ENCODE assay signal across 16 mouse cellular contexts in genomic region chr8:123340071-123340470, GRCm38 (mm10). TPM values are rescaled to one million over a fixed set of nuclear protein-coding genes. Genes with fewer than 3 reads are reported as not detected.
A peak's percentile ranks its signal among the peaks of the same experiment; 100 is the strongest.
DNase-seq lines count a peak whose midpoint lies in the region; ATAC-seq and TF ChIP-seq lines count a peak whose summit lies in the region.
"Had no signal": no experiment of that assay in that cellular context is flagged by ENCODE, and none has a peak within 500 bp of the region (broad histone marks: within the 10 kb centered on the region; RNA-seq: fewer than 3 reads in every experiment).

No protein-coding gene starts in this region.

- H3K4me3 ChIP-seq in limb, embryonic 11.5 days (ENCODE audit: low read depth, low read length) = no peak overlapping the region
- no peak overlapping the region for H3K4me3 ChIP-seq in limb, embryonic 10.5 days
- H3K4me3 ChIP-seq in bone marrow, adult 2 months (replicated peaks; ENCODE audit: control insufficient read depth, low read depth, low read length) = no peak overlapping the region
- H3K4me3 ChIP-seq in hindbrain, embryonic 11.5 days (ENCODE audit: low read depth, low read length) = no peak overlapping the region
- H3K4me3 ChIP-seq: forebrain, embryonic 13.5 days; hindbrain, embryonic 15.5 days; liver, embryonic 15.5 days; myocyte had no signal

- no peaks in the 10 kb centered on the region for H3K27me3 ChIP-seq in limb, embryonic 11.5 days (ENCODE audit: control insufficient read depth, insufficient read depth, low read length)
- no peaks in the 10 kb centered on the region for H3K27me3 ChIP-seq in limb, embryonic 10.5 days (ENCODE audit: low read depth, poor library complexity, severe bottlenecking)
- H3K27me3 ChIP-seq in hindbrain, embryonic 11.5 days (ENCODE audit: control insufficient read depth, insufficient read depth, low read length) = no peaks in the 10 kb centered on the region
- H3K27me3 ChIP-seq: forebrain, embryonic 13.5 days; hindbrain, embryonic 15.5 days; liver, embryonic 15.5 days had no signal

- H3K9me3 ChIP-seq in limb, embryonic 11.5 days (ENCODE audit: control insufficient read depth, low read length) = no peaks in the 10 kb centered on the region
- H3K9me3 ChIP-seq in limb, embryonic 10.5 days (replicated peaks) = no peaks in the 10 kb centered on the region
- H3K9me3 ChIP-seq in hindbrain, embryonic 11.5 days (ENCODE audit: control insufficient read depth, low read length) = no peaks in the 10 kb centered on the region
- H3K9me3 ChIP-seq: hindbrain, embryonic 15.5 days; liver, embryonic 15.5 days had no signal

- no peak overlapping the region for H3K9ac ChIP-seq in limb, embryonic 11.5 days (ENCODE audit: low read length)
- no peak overlapping the region for H3K9ac ChIP-seq in hindbrain, embryonic 11.5 days (ENCODE audit: low read depth, low read length)
- H3K9ac ChIP-seq: forebrain, embryonic 13.5 days; hindbrain, embryonic 15.5 days; liver, embryonic 15.5 days had no signal

- 95% methylated on average over 4 of the region's 4 CpGs for WGBS in limb, embryonic 11.5 days
- 95% methylated on average over 4 of the region's 4 CpGs for WGBS in limb, embryonic 10.5 days
- 91% methylated on average over 4 of the region's 4 CpGs for WGBS in bone marrow, adult 2 months
- 96% methylated on average over 4 of the region's 4 CpGs for WGBS in hindbrain, embryonic 11.5 days

- DNase-seq in CD4-positive, CD25-positive, alpha-beta regulatory T cell, adult 2 months (ENCODE audit: low read depth, low spot score) = peak; percentile 35
- DNase-seq in limb, embryonic 11.5 days (ENCODE audit: low spot score) = peak; percentile 32
- DNase-seq in limb, embryonic 10.5 days (ENCODE audit: low spot score) = no peak
- DNase-seq in B cell, adult 2 months = peak; percentile 33 to 35
- DNase-seq in hindbrain, embryonic 11.5 days (ENCODE audit: low spot score) = no peak
- no peak for DNase-seq in adrenal gland, postnatal 25 days
- DNase-seq: adrenal gland, postnatal 10 days; kidney, postnatal 36 days had no signal

- H3K36me3 ChIP-seq in limb, embryonic 11.5 days (ENCODE audit: control insufficient read depth, insufficient read depth, low read length) = no peaks in the 10 kb centered on the region
- H3K36me3 ChIP-seq in limb, embryonic 10.5 days = no peaks in the 10 kb centered on the region
- no peaks in the 10 kb centered on the region for H3K36me3 ChIP-seq in hindbrain, embryonic 11.5 days (ENCODE audit: control insufficient read depth, insufficient read depth, low read length)
- H3K36me3 ChIP-seq: liver, embryonic 15.5 days had no signal

- no peak overlapping the region for H3K27ac ChIP-seq in limb, embryonic 11.5 days (replicated peaks; ENCODE audit: low read depth, low read length)
- no peak overlapping the region for H3K27ac ChIP-seq in limb, embryonic 10.5 days
- H3K27ac ChIP-seq in bone marrow, adult 2 months (ENCODE audit: control insufficient read depth, insufficient read depth, low read depth, low read length, poor library complexity) = no peak overlapping the region
- H3K27ac ChIP-seq in hindbrain, embryonic 11.5 days (ENCODE audit: low read depth, low read length) = no peak overlapping the region
- H3K27ac ChIP-seq: forebrain, embryonic 13.5 days; hindbrain, embryonic 15.5 days; liver, embryonic 15.5 days had no signal

- TF ChIP-seq POLR2A in bone marrow, adult 2 months (IDR thresholded peaks at IDR 0.05; ENCODE audit: borderline replicate concordance, control insufficient read depth, low read depth, low read length) = no peak

- no peak for ATAC-seq in CD4-positive, CD25-positive, alpha-beta regulatory T cell, adult 4 months
- no peak for ATAC-seq in limb, embryonic 11.5 days (ENCODE audit: insufficient number of reproducible peaks, low FRiP score, low TSS enrichment, low read depth)
- ATAC-seq in hindbrain, embryonic 11.5 days (ENCODE audit: low FRiP score) = no peak
- ATAC-seq: forebrain, embryonic 13.5 days had no signal

- no peak overlapping the region for H3K4me2 ChIP-seq in limb, embryonic 11.5 days (ENCODE audit: low read depth, severe bottlenecking)
- no peak overlapping the region for H3K4me2 ChIP-seq in hindbrain, embryonic 11.5 days (replicated peaks; ENCODE audit: low read depth, low read length)
- H3K4me2 ChIP-seq: forebrain, embryonic 13.5 days; heart, embryonic 11.5 days; hindbrain, embryonic 15.5 days; liver, embryonic 15.5 days had no signal

- peak; percentile 34; the same call in 1 of the 2 replicates for TF ChIP-seq CTCF in bone marrow, adult 2 months (IDR thresholded peaks at IDR 0.05; ENCODE audit: control insufficient read depth, insufficient read depth, low read length)

- no peaks in the 10 kb centered on the region for H3K4me1 ChIP-seq in limb, embryonic 11.5 days (ENCODE audit: control insufficient read depth, insufficient read depth, low read length)
- H3K4me1 ChIP-seq in limb, embryonic 10.5 days = 0 out of 2 replicates have a peak, but pooled peaks cover 5% of the 10 kb centered on the region
- H3K4me1 ChIP-seq in bone marrow, adult 2 months (ENCODE audit: control insufficient read depth, insufficient read depth, low read length) = peaks cover 1% of the 10 kb centered on the region
- H3K4me1 ChIP-seq in hindbrain, embryonic 11.5 days (replicated peaks; ENCODE audit: control insufficient read depth, insufficient read depth, low read length) = no peaks in the 10 kb centered on the region
- H3K4me1 ChIP-seq: forebrain, embryonic 13.5 days had no signal

RNA-seq across cellular contexts. Expression of gene Spire2, which starts 7.6 kb away (rescaled TPM):
- not detected for polyA plus RNA-seq in CD4-positive, CD25-positive, alpha-beta regulatory T cell, adult 4 months (2017; shearing (Covaris generic))
- polyA plus RNA-seq in limb, embryonic 11.5 days (2014; fragmentation: Nextera tagmentation; extraction: Ambion mirVana) = 0.95 and 1.9 TPM in 2 replicates
- polyA plus RNA-seq in limb, embryonic 10.5 days (2016; fragmentation: Nextera tagmentation; extraction: Ambion mirVana) = 2.0 TPM in 2 replicates
- 1.5 TPM in 2 replicates for polyA plus RNA-seq in bone marrow, adult 2 months (2011; ENCODE audit: insufficient read depth, insufficient read length, low replicate concordance, missing spikeins)
- polyA plus RNA-seq in hindbrain, embryonic 11.5 days (2014; fragmentation: Nextera tagmentation; extraction: Ambion mirVana) = 13.1 and 13.2 TPM in 2 replicates
- total RNA-seq in adrenal gland, postnatal 25 days (2021) = 1.7 and 2.2 TPM in 2 replicates

RNA-seq across cellular contexts. Expression of gene Fanca, which starts 21.7 kb away (rescaled TPM):
- 1 to 10 TPM; 5.9 to 7.9 TPM for polyA plus RNA-seq in CD4-positive, CD25-positive, alpha-beta regulatory T cell, adult 4 months (2017; shearing (Covaris generic))
- polyA plus RNA-seq in limb, embryonic 11.5 days (2014; fragmentation: Nextera tagmentation; extraction: Ambion mirVana) = 38.9 and 39.2 TPM in 2 replicates
- 42.7 and 46.3 TPM in 2 replicates for polyA plus RNA-seq in limb, embryonic 10.5 days (2016; fragmentation: Nextera tagmentation; extraction: Ambion mirVana)
- 45.3 and 60.2 TPM in 2 replicates for polyA plus RNA-seq in bone marrow, adult 2 months (2011; ENCODE audit: insufficient read depth, insufficient read length, low replicate concordance, missing spikeins)
- 26.9 and 35.4 TPM in 2 replicates for polyA plus RNA-seq in hindbrain, embryonic 11.5 days (2014; fragmentation: Nextera tagmentation; extraction: Ambion mirVana)
- total RNA-seq in adrenal gland, postnatal 25 days (2021) = 6.6 and 15.5 TPM in 2 replicates
- total RNA-seq: gastrocnemius, adult 18-20 months had no signal

RNA-seq across cellular contexts. Expression of gene Tcf25, which starts 33.5 kb away (rescaled TPM):
- polyA plus RNA-seq in CD4-positive, CD25-positive, alpha-beta regulatory T cell, adult 4 months (2017; shearing (Covaris generic)) = 10 to 100 TPM; 83.1 to 91.9 TPM
- polyA plus RNA-seq in limb, embryonic 11.5 days (2014; fragmentation: Nextera tagmentation; extraction: Ambion mirVana) = 136 and 149 TPM in 2 replicates
- polyA plus RNA-seq in limb, embryonic 10.5 days (2016; fragmentation: Nextera tagmentation; extraction: Ambion mirVana) = 116 and 138 TPM in 2 replicates
- polyA plus RNA-seq in bone marrow, adult 2 months (2011; ENCODE audit: insufficient read depth, insufficient read length, low replicate concordance, missing spikeins) = 171 and 310 TPM in 2 replicates
- 179 and 181 TPM in 2 replicates for polyA plus RNA-seq in hindbrain, embryonic 11.5 days (2014; fragmentation: Nextera tagmentation; extraction: Ambion mirVana)
- total RNA-seq in adrenal gland, postnatal 25 days (2021) = 203 and 237 TPM in 2 replicates

Comparison
In these comparisons a context has a peak if more than half of its experiments do, and no peak if none do; other contexts are left out.
1. DNase-seq: peak in CD4-positive, CD25-positive, alpha-beta regulatory T cell, adult 2 months (single experiment), limb, embryonic 11.5 days (single experiment) and B cell, adult 2 months (2 of 2); none in limb, embryonic 10.5 days (single experiment), hindbrain, embryonic 11.5 days (single experiment) and adrenal gland, postnatal 25 days (single experiment).